Mouse (Mus musculus): ENCODE measurements around the gene Nckap1. TPM values are rescaled to one million over a fixed set of nuclear protein-coding genes. Genes with fewer than 3 reads are reported as not detected.

The Nckap1 gene
- 0.13 to 0.21 TPM in 2 of 4 replicates, not detected in the others for total RNA-seq (2023; ENCODE audit: inconsistent age)

DNA sequence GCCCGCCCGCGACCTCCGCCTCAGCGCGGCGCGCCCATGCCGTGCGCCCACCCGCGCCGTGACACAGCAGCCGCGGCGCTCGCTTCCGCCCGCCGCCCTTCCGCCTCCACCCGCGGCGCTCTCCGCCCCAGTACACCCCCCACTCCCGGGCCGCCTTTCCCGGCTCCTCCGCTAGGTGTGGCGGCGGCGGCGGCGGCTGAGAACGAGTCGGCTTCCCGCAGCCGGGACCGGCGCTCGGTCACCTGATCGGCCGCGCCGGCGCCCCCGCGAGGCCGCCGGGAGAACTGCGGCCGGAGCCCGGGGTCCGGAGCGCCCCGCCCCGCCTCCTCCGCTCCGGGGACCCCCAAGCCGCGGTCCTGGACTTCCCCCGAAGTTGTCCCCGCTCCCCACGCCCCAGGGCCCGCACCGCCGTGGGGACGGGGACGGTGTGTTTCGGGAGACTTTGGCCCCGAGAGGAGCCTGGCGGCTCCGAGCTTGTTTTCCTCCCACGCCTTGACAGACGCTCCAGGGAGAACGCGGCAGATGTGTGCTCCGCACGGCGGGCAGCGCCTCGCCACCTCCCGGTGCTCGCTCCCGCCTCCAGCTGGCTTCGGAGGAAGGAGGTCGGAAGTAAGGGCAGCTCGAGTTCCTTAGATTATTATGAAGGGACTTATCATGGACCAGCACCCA, at the start of gene Nckap1:
Nckap1 (minus strand) TSS at position 338 of the 669 bp plus-strand sequence.

DNA sequence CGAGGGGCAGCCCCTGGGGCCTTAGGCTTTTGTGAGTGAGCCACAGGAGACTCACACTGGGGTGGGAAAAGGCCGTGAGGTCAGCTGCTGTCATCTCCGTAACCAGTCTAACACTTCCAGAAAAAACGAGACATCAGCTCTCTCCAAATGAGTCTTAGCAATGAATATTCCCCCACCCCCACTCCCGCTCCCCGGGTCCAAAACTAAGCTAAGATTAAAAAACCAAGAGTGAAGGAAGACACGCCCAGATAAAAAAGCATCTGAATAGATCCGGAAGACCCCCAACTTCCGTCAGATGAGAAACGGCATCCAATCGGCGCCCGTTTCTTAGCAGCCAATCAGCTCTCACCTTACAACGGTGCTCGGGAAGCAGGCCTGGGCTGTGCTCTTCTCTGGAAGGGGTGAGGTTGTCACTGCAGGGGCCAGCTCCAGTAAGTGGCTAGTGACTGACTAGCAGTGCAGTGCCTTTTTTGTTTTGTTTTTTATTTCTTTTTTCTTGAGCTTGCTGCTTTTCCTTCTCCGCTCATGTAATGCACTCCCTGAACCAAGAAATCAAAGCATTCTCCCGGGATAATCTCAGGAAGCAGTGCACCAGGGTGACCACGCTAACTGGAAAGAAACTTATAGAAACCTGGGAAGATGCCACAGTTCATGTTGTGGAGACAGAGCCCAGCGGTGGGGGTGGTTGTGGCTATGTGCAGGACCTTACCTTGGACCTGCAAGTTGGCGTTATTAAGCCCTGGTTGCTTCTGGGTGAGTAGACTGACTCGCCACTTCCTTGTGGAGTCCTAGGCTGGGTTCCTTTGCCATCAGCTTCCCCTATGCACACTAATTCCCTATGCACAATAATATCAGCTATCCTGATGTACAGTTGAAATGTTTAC, 35.9 kb upstream of the Nckap1 start, which contains the start of the genes Dusp19 and Nup35:
Dusp19 (plus strand) TSS at position 192 of the 884 bp plus-strand sequence.
Nup35 (plus strand) TSS at position 383 of the 884 bp plus-strand sequence.

Other genes starting within 250 kb of the Nckap1 start
- not detected in 4 replicates for gene Frzb, start 133.8 kb downstream of the Nckap1 start, total RNA-seq (2023; ENCODE audit: inconsistent age)
- gene Dusp19, start 35.7 kb upstream of the Nckap1 start, total RNA-seq (2023; ENCODE audit: inconsistent age): 4.6 to 6.6 TPM (median 5.3 TPM) in 4 replicates
- 16.0 to 25.6 TPM (median 18.9 TPM) in 4 replicates for gene Nup35, start 35.9 kb upstream of the Nckap1 start, total RNA-seq (2023; ENCODE audit: inconsistent age)